Mouse (Mus musculus) right cerebral cortex, postnatal 4 days (tissue): ENCODE measurements around the gene Gm20671.
"Not testable (repeated sequence)": the region's sequence is repeated elsewhere in the genome, so short reads cannot be mapped to it uniquely, and the experiment has no call there.

Source experiments
- DNase-seq: peaks from one replicate; pipeline ENCODE4 v3.0.0-alpha.2; 2022

Gm20671 gene

DNA sequence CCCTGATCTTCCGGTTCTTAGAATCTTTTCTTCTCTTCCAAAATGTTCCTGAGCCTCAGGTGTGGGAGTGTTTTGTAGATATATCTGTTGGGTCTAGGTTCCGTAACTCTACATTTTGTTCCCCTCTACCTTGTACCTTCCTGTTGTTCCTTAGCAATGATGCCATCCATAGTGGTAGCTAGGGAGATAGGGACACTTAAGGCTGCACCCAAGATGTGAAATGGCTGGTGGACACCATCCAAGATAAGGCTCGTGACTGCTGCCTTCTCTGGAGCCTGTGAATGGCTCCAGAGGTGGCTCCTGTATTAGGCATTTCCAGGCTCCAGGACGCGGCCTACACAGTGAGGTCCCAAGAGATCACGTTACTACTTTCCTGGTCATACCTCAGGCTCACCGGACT lies 98.6 kb downstream of the Gm20671 start:
- no peak for DNase-seq

DNA sequence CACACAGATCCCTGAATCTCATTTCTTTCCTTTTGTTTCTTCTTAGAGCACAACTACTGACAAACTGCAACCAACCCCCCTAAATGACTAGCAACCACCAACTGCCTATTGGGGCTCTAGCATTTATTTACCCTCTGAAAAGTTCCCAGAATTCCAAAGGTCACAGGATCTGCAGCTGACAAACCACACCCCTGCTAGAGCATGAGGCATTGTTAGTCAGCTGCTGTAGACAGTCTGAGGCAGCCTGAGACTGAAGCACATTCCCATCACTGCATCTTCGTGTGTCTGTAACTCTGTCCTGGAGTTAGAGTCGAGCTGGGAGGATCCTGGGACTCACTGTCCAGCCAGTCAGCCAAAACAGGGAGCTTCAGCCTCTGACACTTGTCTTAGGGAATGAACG lies 101.5 kb downstream of the Gm20671 start:
- DNase-seq, result not testable (repeated sequence)

DNA sequence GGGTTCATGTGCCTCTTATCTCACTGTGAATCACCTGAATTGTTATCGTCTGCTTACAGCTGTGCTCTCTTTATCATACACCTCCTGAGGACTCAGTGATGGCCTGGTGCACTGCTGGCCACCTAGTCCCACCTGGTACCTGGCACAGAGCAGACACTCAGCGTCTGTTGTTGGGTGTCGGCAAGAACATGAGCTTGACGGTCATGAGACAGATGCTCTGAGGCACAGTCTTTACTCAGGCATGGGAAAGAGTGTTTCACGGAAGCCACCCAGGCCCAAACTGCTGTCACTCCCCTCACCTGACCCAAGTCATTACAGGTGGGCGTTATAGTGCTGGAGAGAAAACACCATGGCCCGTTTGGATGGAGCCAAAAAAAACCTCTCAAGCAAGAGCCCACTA lies 102.9 kb downstream of the Gm20671 start:
- no peak for DNase-seq

GRCm38 (mm10) chr5:32722711-32723110 lies 104.2 kb downstream of the Gm20671 start:
- DNase-seq, result not testable (repeated sequence)

DNA sequence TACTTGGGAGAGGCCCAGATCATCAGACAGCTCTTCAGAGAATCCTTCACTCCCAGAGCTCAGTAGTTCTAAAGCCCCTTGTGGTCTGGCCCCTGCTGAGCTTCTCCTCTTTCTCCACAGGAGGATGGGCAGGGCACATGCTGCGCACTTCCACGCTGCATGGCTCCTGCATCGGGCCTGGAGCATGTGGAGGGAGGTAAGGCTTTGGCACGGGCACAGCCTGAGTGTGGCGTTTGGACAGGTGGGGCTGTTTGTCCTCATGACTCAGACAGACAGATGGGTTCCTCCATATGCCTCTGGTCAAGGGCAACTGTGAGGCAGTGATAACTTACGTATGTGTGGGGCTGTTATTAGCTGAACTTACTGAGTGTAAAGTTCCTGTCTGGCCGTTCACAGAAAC lies 104.6 kb downstream of the Gm20671 start:
- DNase-seq, result no peak

DNA sequence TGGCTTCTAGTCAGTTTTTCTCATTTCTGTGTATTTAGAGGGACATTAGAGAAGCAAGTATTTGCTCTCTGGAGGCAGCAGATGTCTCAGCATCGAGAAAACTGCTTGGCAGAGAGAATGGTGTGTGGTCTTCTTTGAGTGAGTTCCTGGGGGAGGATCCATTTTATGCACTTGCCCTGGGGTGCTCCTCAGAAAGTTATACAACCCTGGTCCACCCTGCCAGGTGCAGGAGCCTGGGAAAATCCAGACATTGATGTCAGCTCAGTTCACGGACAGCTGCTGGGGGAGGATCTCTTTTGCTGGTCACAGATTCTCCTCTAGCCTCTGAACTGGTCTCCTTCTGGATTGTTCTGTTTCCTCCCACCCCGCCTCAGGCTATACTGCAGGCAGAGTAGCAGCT lies 105.6 kb downstream of the Gm20671 start:
- DNase-seq, result no peak

- DNase-seq, result no peak
Observed at GRCm38 (mm10) chr5:32720416-32720815, 106.5 kb downstream of the Gm20671 start.

GRCm38 (mm10) chr5:32718916-32719315 lies 108.0 kb downstream of the Gm20671 start:
- no peak for DNase-seq

DNA sequence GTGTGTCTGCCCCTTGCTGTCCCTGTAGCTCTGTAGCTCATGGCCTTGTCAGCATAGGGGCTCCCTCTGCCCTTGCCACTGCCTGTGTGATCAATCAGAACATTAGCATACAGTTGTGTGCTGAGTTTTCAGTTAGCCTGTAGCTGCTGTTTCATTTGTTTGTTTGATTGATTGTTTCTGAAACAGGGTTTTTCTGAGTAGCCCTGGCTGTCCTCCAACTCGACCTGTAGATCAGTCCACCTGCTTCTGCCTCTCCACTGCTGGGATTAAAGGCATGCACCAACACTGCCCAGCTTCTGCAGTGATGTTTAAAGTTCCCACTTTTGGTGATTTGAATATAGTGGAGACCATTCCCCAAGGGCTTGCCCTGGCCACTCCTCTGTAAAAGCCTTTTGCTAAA lies 109.2 kb downstream of the Gm20671 start:
- DNase-seq, result no peak

GRCm38 (mm10) chr5:32713703-32714467 lies 113.0 kb downstream of the Gm20671 start:
- DNase-seq, result peak; percentile 92

- DNase-seq, result no peak
Observed at GRCm38 (mm10) chr5:32713042-32713702, 113.7 kb downstream of the Gm20671 start.

DNA sequence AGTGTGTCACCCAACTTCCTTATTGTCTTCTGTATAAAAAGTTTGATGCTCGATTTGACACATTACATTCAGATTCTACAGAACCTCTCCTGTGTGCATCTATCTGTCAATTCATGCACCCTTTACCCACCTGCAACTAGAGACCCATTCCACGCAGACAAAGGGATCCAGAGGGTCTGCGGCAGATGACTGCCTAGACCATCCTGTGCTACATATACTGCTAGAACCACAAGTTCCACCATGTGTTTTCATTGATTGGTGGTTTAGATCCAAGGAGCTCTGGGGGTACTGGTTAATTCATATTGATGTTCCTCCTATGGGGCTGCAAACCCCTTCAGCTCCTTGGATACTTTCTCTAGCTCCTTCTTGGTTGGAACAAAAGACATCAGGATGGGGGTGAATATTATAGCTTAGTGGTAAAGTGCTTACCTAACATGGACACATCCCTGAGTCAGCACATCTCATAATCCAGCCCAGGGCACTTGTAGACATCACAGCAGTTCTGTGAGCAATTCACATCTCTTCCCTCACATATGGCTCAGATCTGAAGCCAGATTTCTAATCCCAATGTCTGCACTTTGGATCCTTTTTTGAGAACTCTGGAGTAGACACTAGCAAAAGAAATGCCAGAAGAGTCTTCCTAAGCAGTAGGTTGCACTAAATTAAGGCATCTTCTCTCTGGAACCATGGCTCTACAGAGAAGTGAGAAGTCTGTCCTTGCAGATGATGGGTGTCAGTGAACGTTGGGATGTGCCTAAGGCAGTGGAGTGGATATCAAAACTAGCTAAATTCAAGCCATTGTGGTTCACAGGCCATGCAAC lies 114.5 kb downstream of the Gm20671 start:
- DNase-seq, result no peak

DNA sequence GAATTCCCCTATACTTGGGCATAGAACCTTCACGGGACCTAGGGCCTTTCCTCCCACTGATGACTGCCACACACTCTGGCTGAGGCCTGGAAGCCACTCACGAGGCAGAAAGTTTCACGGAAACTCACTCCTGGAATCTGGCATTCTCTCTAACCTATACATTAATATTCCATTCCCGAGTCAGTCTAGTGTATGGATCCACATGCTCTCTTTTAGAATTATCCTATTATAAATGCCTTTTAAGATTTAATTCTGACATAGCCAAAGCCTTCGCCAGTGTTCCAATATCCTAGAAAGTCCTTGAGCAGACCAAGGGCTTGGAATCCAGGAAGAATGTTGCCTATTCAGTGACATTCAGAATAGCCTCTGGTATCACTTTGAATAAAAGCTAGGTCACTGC lies 115.4 kb downstream of the Gm20671 start:
- DNase-seq, result no peak

DNA sequence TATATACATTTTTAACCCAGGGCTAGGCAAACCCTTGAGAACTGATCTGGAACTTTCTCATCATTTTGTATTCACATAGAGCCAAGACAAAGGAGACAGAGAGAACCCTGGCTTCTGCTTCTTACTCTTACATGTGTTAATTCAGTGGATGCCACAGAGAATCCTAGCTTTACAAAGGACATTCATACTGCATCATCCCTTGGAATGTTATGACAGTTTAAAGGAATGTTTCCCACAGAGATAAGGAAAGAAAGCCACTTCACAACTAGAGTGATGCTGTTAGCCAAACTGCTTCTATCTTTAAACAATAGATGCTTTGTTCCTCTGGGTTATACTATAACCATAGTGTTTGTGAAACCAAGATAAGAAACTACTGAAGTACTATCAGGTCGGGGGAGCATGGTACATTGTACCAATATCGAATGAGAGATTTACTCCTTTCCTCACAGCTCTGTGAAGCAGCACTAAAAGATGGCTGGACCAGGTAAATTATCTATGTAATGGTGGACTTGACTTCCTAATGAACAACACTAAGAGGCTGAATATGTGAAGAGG lies 120.6 kb downstream of the Gm20671 start:
- DNase-seq, result no peak

DNA sequence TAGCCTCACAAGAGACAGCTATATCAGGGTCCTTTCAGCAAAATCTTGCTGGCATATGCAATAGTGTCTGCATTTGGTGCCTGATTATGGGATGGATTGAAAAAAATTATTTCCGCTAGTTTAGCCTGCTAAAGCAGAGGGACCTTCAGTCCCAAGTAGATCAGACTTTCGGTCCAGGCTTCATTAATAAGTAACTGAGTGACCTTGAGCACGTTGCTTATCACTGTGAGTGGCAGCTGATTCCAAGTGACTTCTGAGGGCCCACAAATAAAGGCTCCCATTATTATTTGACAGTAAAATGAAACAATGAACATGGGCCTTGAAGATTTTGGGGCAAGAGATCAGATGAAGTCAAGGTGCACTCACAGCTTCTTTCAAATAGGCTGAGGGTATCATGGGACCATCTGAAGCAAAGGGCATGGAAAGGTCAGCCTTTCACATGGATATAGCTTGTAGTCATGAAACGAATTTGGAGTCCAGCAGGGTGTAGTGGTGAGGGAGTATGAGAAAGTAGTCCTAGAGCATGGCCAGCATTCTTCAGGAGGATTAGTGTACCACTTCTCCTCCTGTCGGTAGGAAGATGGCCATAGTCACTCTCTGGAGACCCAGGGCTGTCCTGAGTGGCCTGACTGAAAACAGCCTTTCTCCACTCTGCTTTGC lies 129.6 kb downstream of the Gm20671 start:
- DNase-seq, result no peak

DNA sequence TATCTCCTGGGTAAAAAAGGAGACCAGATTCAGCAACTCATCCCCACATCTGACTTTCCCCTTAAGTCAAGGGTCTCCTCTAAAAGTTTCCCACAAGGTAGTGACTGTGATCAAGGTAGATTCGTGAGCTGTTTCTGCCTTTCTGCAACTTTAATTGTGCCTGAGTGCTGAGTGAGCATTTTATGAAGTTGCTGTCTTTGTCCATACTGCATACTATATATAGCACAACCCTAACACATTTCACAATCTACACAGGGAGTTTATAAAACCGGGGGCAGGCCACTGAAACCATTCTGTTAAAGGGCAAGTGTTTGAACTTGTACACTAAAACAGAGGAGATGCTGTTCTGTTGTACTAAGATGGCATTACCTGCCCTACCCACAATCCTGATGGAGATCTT lies 133.5 kb downstream of the Gm20671 start:
- no peak for DNase-seq
